Mouse (Mus musculus) olfactory bulb, adult 2 months (tissue): ENCODE data around the gene Slc17a8. TPM values are rescaled to one million over a fixed set of nuclear protein-coding genes. Genes with fewer than 3 reads are reported as not detected.

Source experiments
- H3K27ac ChIP-seq: fragments of 200-500 bp; 2 replicates; pipeline ENCODE4 v1.5.1; 2012; ENCODE audit warnings: low read depth, low read length; ENCODE audit not compliant: insufficient read depth
- H3K4me1 ChIP-seq: fragments of 200-500 bp; 2 replicates; pipeline ENCODE4 v1.6.1; 2012; ENCODE audit warnings: low read length; ENCODE audit not compliant: control insufficient read depth, insufficient read depth
- H3K4me3 ChIP-seq: fragments of 200-500 bp; 2 replicates; pipeline ENCODE4 v1.5.1; 2012; ENCODE audit warnings: mild to moderate bottlenecking, low read depth, low read length, moderate library complexity; ENCODE audit not compliant: insufficient read depth
- CTCF ChIP-seq: fragments of 200-500 bp; IDR thresholded peaks from 2 replicates; pipeline ENCODE4 v1.5.1; 2012; ENCODE audit warnings: low read depth, mild to moderate bottlenecking, low read length, moderate library complexity; ENCODE audit not compliant: insufficient read depth
- POLR2A ChIP-seq: fragments of 200-500 bp; IDR thresholded peaks from 2 replicates; pipeline ENCODE4 v1.6.1; 2012; ENCODE audit warnings: mild to moderate bottlenecking, low read depth, low read length, moderate library complexity; ENCODE audit not compliant: insufficient read depth
- WGBS: fragments of 180-500 bp; shearing (Covaris S2); methylation state at CpG from one replicate; pipeline ENCODE4 v1.1.7; 2018; 5-methylcytosine and 5-hydroxymethylcytosine counted together
- polyA plus RNA-seq: library from polyadenylated mRNA; stranded (reverse); fragments of >200 nt; gene quantifications from 2 replicates; pipeline ENCODE4 v1.2.4, GENCODE M21; 2012; ENCODE audit warnings: low replicate concordance; ENCODE audit not compliant: missing spikeins, insufficient read depth, insufficient read length

Slc17a8 gene
- polyA plus RNA-seq, 1 experiment, result not detected

DNA sequence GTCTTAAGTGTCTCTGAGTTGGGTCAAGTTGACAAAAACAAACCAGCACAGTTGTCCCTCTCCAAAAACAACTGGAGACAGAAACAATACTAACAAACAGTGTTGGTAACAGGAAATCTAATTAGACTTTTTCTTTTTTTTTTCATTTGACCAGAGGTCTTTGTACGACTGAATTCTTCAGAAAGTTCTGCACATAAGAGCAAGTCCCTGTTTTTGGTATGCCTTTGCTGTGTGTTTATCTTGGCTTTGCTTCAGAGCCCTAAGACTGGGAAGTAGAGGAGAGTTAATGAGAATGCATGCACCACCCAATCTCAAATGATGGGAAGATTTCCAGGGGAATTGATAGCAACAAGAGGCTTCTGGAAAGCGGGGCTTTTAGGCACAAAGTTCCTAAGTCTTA, 74.1 kb downstream of the Slc17a8 start:
- Histone ChIP-seq H3K27ac (no peak overlapping the region), H3K4me1 (no peaks in the 10 kb centered on the region), H3K4me3 (no peak overlapping the region)
- TF ChIP-seq POLR2A, result no peak
- no peak for TF ChIP-seq CTCF
- 78% methylated on average over 2 of the region's 2 CpGs for WGBS

DNA sequence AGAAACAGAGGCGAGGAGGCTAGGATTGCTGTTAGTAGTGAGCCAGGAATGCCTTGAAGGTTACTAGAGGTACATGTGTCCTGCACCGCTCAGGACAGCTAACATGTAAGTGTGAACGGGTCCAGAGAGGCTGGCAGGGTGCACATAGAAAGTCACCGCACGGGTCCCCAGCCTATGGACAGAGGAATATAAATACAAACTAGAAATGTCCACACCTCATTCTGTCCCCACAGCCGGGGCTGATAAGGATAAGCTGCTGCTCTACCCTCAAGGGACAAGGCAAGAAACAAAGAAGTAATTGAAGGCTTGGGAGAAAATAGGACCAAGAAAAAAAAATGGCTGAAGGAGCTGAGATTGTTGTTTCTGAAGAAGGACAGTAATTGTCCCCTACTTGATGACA, 77.2 kb downstream of the Slc17a8 start:
- WGBS, result 76% methylated on average over 6 of the region's 6 CpGs
- TF ChIP-seq POLR2A (no peak), CTCF (no peak)

DNA sequence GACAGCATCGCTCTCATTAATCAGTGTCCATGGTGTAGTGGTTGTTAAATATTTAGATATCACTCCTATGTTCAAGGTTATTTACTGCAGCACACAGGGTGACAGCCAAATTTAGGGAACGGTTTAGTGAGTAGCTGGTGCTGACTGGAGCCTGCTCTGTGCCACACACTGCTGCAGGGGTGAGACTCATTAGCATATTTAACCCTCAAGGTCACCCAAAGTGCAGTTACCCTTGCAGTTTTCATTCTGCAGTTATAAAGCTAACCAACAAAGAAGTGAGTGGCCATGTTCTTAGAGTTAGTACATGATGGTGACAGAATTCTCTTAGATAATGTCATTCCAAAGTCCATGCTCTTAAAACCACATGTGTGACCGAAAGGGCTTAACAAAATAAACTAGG, 78.7 kb downstream of the Slc17a8 start:
- H3K4me3 ChIP-seq, result no peak overlapping the region
- no peak for TF ChIP-seq CTCF
- no peak for TF ChIP-seq POLR2A
- 91% methylated on average over 3 of the region's 3 CpGs for WGBS
- no peaks in the 10 kb centered on the region for H3K4me1 ChIP-seq
- H3K27ac ChIP-seq, result no peak overlapping the region

More for the DNA sequence above, 77.2 kb downstream of the Slc17a8 start:
- Histone ChIP-seq H3K27ac (no peak overlapping the region), H3K4me1 (no peaks in the 10 kb centered on the region), H3K4me3 (no peak overlapping the region)

DNA sequence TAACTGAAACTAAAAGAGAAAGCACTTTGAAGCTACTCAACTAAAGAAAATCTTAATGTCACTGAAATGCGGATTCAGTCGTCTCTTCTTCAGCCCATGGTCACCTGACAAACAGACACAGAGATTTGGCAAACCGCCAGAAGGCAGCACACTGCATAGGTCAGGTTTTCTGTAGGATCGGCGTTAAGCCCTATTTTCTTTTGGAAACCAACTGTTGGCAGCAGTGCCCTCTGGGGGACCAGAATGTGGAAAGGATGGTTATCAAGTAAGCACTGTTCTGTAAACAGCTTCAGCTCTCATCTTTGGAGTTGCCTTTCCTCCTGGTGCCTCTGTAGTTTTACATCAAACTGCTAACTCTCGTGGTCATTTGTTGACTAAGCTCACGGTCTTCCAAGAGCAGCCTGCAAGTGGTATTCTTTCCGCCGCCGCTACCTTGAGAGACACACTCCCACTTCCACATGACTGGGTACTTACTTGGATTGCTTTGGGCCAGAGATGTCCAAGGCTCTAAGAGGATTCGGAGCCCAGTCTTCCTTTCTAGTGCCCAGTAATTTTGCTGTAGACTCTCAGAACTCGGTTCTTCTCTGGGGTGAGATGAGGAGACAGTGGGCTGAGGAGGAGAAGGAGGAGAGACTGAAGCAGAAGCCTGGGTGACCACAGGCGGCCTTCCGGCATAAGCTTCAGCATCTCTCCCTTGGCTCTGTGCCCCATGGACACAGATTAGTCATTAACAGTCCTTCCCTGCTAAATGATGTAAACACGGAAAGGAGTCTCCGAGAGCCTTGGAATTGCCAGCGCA, 87.9 kb downstream of the Slc17a8 start, which contains the start of gene Nr1h4:
Nr1h4 (minus strand) TSS at position 657 of the 799 bp plus-strand sequence.
- H3K4me3 ChIP-seq, result no peak within 1 kb of the TSS
- no peak within 1 kb of the TSS for H3K27ac ChIP-seq
- TF ChIP-seq CTCF, result no peak
- TF ChIP-seq POLR2A, result no peak
- WGBS, result 68% methylated on average over 17 of the region's 17 CpGs
- H3K4me1 ChIP-seq, result peaks cover 4% of the 10 kb centered on the region

DNA sequence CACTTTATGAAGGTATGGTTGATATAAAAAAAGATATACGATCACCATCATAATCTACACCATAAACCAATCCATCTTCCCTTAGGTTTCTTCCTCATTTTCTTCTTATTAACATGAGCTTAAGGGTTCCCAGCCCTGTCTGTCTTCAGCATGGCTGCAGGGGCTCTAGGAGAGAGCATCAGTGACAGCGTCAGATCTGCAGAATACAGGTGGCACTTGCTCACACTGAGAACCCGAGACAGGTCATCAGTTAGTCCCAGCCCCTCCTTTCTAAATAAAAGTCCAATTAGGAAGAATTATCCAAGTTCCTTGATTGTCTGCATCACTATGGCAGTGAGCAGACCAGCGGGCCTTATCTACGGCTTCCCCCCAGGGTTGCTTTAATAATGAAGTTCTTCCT, 88.6 kb downstream of the Slc17a8 start:
- 86% methylated on average over 5 of the region's 5 CpGs for WGBS
- TF ChIP-seq POLR2A (no peak), CTCF (no peak)
- H3K4me1 ChIP-seq, result peaks cover 4% of the 10 kb centered on the region
- H3K4me3 ChIP-seq, result no peak overlapping the region
- H3K27ac ChIP-seq, result no peak overlapping the region

DNA sequence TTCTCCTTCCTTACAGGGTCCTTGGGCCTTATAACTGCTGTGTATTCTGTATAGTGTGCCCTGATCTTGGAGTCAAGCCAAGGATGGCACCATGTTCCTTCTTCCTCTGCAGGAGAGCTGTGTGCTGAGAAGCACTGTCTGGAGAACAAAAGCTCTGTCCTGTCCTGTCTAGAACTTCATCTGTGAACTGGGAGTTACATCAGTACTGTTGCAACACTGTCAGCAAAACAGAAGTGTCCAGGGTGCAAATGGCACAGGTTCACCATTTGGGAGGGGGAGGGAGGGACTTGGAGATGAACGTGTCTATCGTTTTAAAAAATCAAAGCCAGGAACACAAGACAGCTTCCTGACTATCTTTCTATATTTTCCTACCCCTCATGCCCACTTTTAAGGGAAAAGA, 89.1 kb downstream of the Slc17a8 start:
- no peak for TF ChIP-seq POLR2A
- TF ChIP-seq CTCF, result no peak
- H3K27ac ChIP-seq, result no peak overlapping the region
- H3K4me3 ChIP-seq, result no peak overlapping the region
- H3K4me1 ChIP-seq, result peaks cover 4% of the 10 kb centered on the region
- WGBS, result 80% methylated on average over 2 of the region's 2 CpGs

DNA sequence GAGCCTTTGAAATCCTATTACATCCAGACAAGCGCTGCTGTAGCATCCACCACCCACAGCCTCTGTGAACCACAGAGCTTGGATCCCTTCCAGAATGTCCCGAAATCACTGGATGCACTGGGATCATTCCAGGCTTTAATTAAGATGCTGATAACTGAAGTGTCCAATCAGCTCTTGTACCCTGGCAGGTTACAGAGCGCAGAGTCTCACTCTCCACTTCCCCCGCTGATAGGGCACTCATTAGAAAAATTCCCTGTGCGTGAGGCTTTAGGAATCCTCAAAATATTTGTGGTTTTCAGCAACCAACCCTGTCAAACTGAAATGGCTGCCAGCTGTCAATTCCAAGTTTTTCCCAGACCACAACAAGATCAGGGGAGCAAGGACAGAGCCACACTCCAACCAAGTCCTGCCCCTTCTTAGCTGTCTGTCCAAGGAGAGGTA, 89.8 kb downstream of the Slc17a8 start:
- TF ChIP-seq POLR2A (no peak), CTCF (no peak)
- H3K4me3 ChIP-seq, result no peak overlapping the region
- 46% methylated on average over 5 of the region's 5 CpGs for WGBS
- no peak overlapping the region for H3K27ac ChIP-seq
- peaks cover 4% of the 10 kb centered on the region for H3K4me1 ChIP-seq

DNA sequence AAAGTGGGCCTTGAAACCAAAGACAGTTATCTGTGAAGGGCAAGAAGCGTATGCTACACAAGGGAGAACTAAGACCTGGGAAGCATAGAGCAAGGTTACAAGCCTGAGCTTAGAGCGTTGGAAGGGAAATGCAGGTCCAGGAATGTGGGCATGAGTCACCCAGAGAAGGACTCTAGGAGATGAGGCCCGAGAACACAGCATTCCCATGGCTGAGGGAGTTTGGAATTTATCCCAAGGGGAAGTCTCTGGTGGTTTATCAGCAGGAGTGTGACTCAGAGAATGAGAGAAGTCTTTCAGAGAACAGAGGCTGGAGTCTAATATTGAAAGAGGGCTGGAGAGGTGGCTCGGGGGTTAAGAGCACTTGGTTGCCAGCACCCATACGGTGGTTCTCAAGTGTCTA, 94.0 kb downstream of the Slc17a8 start:
- WGBS, result 83% methylated on average over 5 of the region's 5 CpGs
- H3K4me3 ChIP-seq, result no peak overlapping the region
- no peak for TF ChIP-seq CTCF
- no peak for TF ChIP-seq POLR2A
- no peaks in the 10 kb centered on the region for H3K4me1 ChIP-seq
- H3K27ac ChIP-seq, result no peak overlapping the region

DNA sequence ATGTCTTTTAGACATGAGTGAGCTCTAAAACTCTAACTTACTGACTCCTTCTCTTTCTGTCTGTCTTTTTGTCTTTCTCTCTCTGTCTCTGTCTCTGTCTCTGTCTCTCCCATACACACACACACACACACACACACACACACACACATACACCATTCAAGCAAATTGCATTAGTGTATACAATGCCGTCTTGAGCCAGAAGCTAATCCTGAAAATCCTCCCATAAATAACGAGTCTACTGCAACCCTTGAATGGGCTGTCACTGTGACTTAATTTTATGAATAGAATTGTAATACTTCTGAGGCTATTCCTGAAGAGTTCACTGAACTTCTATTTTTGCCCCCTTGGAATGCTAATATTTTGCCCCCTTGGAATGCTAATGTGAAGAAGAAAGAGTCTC, 95.2 kb downstream of the Slc17a8 start:
- TF ChIP-seq POLR2A (no peak), CTCF (no peak)
- Histone ChIP-seq H3K4me1 (no peaks in the 10 kb centered on the region), H3K27ac (no peak overlapping the region), H3K4me3 (no peak overlapping the region)
- WGBS, result 49% methylated on average over 2 of the region's 2 CpGs

Other genes starting within 250 kb of the Slc17a8 start
- not detected in 2 replicates for gene Gas2l3, start 177.3 kb downstream of the Slc17a8 start, polyA plus RNA-seq
- gene Nr1h4, start 87.7 kb downstream of the Slc17a8 start, polyA plus RNA-seq, result not detected in 2 replicates
- gene Scyl2, start 65.0 kb upstream of the Slc17a8 start, polyA plus RNA-seq, result 92.4 TPM in 1 of 2 replicates, not detected in the other
- gene Actr6, start 111.0 kb upstream of the Slc17a8 start, polyA plus RNA-seq, result not detected in 2 replicates
- 112 and 264 TPM in 2 replicates for gene Uhrf1bp1l, start 123.7 kb upstream of the Slc17a8 start, polyA plus RNA-seq